Mouse (Mus musculus) CD4-positive, CD25-positive, alpha-beta regulatory T cell, adult 2 months (primary cell): ENCODE data around the gene Cand2.

Source experiments
- DNase-seq: peaks from one replicate; pipeline ENCODE4 v3.0.0-alpha.2; 2012; ENCODE audit warnings: low read depth, low spot score

The Cand2 gene

DNA sequence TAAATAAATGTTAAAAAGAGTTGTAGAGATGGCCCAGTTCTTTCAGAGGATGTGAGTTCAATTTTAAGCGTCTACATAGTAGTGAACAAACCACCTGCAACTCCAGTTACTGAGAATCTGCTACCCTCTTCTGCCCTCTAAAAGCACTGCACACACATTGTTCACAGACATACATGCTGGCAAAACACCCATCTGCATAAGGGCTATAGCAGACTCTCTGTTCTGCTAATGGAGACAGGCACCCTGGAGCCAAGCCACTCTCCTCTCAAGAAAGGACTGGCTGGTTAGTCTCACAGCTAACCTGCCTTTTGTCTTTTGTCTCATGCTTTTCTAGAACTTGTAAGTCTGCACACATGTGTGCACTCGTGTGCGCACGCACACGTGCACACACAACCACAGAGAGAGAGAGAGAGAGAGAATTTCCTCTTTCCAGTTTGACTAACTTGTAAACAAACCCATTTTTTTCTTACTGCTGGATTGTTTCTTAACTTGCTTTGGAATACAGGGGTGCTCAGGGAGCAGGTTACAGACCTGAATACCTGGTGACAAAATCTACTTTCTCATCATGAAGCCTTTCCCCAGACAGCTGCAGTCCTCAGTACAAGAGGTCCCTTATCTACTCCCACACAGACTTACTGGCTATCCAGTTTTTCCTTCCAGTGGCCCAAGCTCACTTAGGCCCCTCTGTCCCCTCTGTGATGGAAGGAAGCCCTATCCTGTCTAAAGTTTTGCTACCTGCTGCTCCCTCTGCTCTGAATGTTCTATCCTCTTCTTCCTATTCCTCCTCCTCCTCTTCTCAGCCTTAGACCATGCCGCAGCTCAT, 56.7 kb downstream of the Cand2 start:
- DNase-seq: no peak

DNA sequence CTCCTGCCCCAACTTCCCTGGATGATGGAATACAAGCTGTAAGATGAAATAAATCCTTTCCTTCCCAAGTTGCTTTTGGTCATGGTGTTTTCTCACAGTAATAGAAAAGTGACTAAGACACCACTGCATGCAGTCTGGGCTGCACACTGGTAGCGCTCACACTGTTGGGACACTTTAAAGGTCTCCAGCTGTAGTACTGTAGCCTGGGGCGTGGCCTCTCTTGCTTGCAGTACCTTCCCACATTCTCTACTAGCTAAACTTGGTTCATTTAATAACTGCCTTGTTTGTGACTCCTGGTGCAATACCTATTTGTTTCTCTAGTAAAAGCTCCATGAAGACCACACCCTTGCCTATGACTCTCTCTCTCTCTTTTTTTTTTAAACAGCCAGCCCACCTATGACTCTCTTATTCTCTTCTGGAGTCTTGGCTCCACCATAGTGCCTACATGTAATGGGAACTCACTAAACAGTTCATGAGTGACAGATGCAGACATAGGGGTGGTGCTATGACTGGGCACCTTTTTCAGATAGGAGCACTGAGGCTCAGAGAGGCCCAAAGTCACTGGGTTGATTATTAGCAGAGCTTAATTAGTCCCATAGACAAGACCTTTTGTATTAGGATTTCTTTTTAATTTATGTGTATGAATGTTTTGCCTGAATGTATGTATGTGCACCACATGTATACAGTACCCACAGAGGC, 58.0 kb downstream of the Cand2 start:
- DNase-seq: no peak

DNA sequence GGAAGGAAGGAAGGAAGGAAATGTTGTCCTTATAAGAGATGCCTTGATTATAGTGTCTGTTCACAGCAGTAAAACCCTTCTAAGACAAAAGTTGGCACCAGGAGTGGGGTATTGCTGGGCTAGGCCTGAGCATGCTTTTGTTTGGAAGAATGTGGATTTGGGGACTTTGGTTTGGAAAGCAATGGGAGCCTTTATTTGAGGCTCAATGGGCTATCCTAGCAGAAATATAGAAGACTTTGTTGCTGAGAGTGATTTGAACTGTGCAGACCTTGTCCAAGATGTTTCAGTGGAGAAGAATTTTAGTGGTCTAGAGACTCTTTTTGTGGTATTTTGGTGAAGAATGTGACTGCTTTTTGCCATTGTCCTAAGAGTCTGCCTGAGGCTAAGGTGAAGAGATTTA, 59.5 kb downstream of the Cand2 start:
- no peak for DNase-seq

DNA sequence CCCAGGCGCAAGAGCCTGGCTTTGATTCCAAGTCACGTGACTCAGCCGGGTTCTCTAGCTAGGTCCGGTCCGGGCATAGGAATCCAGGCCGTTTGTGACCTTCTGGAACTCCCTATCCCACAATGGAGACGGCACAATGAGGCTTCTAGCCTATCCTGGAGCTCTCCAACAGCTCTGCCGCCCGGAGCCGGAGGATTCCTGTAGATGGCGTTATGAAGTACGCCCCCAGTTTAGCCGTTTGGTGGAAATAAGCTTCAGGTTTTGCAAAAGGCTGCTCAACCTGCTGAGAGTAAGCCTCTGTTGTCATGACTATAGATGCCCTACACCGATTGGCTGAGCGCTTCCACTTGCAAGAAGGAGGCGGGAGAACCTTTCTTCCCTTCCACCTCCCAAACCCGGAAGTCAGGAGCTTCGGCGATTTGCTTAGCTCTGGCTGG, 63.8 kb downstream of the Cand2 start, which contains the start of gene Efcab12:
Gene Efcab12, minus strand, starts transcription at position 252 of the 437 bp plus-strand sequence.
- peak; percentile 82 for DNase-seq

DNA sequence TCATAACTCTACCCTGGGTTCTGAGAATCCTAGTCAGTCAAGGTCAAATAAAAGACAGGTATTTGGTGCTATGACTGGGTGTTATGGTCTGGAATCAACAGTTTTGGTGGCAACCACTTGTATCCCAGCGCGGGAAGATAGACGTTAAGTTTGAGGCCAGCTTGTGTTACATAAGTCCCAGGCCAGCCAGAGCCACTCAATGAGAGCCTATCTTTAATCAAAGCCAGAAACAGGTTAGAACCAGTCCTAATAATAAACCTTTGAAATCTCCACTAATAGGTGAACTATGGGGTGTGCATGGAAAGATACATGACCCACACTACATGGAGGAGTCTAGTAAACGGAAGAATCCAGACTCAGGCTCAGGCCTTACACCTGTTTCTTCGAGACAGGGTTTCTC, 64.4 kb downstream of the Cand2 start:
- DNase-seq: no peak

DNA sequence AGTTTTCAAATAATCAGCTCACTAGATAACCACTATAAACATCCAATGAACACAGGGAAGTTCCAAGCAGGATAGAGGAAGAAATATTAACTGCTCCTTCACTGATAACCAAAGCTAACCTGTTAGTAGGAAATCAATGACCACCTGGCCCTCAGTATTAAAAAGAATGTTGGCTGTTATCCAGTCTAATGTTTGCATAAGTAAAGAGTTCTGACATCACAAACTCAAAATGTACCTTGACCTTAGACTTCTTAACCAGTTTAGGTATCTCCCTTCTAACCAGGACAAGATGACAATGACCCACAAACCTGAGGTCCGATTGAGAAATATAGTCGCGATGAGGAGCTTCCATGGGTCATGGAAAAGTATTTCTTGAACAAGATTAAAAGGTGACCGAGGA, 70.7 kb downstream of the Cand2 start:
- no peak for DNase-seq

DNA sequence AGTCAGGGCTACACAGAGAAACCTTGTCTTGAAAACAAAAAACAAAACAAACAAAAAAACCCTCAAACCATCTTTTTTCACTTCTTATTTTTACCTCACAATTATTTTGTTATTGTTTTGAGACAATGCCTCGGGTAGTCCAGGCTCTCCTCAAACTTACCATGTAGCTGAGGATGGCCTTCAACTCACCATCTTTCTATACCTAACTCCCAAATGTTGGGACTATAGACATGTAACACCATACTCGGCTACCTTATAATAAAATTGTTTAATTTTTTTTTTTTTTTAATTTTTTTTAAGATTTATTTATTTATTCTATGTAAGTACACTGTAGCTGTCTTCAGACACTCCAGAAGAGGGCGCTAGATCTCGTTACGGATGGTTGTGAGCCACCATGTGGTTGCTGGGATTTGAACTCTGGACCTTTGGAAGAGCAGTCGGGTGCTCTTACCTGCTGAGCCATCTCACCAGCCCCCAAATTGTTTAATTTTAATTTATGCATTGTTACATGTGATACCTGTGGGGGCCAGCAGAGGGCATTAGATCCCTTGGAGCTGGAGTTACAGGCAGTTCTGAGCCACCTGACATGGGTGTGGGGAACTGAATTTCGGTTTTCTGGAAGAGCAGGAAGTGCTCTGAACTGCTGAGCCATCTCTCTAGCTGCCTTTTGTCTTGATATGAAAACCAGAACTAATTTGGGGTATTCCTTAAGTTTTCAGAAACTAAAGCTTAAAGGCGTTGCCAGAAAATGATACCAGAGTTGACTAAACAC, 72.5 kb downstream of the Cand2 start:
- peak; percentile 81 for DNase-seq

DNA sequence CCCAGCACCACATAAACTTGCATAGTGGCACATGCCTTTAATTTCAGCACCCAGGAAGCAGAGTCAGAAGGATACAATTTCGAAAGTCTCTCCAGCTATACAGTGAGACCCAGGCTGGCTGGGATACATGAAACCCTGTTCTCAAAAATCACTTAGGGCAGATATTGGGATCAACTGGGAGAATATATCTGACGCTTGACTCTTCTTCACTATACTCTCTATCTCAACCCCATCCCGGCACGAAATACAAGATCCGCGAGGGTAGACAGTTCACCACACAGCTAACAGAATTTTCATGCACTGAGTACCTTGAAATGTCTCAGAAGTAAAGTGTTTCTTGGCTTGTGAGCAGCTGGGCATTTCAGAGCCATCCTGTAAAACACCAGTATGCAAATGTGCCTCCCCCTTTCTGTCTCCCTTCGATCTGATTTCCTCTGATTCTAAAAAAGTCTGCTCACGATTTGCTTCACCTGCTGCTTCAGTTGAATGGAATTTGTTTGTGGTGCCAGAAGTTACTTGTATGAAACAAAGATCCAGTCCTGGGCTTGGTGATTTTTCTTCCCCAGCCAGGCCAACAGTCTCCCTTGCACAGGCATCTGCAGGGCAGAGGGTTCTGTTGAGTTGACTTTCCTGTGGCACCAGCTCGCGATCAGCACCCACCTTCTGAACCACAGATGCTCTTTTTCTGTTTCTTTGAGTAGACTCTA, 74.4 kb downstream of the Cand2 start:
- DNase-seq: no peak

DNA sequence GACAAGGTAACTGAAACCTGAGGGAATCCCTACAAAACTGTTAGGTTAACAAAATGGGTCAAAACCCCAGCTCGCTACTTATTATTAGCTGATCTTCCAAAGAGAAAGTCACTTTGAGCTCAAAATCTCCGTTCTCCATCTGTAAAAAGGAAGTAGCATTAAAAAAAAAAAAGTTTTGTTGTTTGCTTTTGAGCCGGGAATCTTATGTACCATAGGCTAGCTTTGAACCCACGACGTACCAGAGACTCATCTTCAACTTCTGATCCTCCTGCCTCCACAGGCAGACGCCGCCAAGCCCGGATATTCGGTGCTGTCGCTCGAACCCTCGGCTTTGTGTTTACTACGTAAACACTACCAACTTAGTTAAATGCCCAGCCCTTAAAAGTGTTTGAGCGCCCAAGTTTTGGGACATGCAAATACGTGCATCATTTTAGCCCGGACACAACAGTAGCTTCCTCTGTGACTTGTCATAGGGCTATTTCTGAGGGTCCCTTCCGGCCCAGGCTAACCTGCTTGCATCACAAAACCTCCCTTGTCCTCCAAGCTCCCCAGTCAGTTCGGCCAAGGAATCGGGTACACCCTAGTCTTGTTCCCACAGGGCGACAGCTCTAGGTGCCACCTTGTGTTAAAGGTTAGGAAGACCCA, 78.2 kb downstream of the Cand2 start:
- no peak for DNase-seq

DNA sequence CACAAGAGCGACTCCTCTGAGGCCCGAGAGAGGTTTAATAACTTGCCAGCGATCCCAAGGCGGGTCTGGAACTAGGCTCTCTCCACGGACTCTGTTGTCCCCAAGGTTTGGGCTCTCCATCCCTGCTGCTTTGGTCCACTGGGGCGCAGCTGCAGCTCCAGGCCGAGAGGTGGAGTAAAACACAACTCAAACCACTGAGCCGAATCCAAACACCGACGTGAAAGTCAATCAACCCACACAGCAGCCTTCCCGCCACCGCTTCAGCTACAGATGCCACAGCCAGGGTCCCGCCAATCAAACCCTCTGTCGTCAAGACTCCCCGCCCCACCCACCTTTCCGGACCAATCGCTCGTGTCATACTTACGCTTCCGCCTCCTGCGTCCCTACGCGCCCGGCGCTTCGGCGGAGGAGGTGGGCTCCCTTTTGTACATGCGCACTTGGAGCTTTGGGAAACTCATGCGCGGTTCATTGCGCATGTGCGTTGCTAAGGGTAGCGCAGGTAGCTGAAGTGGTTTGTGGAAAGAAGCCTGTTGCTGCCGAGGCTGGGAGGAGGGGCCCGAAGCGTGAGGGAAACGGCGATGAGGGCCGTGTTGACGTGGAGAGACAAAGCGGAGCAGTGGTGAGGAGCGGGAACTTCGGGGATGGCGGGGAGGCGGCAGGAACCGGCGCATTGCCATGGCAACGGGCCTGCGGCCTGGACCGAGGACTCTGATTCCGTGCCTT, 78.9 kb downstream of the Cand2 start, which contains the start of the genes Mbd4 and Ift122:
Gene Mbd4, minus strand, starts transcription at position 281 of the 723 bp plus-strand sequence.
Gene Ift122, plus strand, starts transcription at position 380 of the 723 bp plus-strand sequence.
- DNase-seq: peak; percentile 99

DNA sequence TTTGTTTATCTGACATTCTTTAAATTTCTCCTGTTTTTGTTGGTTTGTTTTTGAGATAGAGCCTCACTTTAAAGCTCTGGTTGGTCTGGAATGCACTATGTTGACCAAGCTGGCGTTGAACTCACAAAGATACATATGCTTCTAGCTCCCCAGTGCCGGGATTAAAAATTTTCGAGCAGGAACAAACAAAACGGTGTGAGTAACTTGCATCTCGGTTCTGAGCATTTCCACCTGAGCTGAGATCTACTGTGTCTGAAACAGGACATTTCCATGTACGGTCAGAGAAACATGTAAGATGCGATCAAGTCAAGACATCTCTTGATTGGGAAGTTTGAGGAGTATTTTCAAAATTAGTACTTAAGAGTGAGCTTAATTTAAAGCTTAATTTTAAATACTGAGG, 79.6 kb downstream of the Cand2 start:
- no peak for DNase-seq

DNA sequence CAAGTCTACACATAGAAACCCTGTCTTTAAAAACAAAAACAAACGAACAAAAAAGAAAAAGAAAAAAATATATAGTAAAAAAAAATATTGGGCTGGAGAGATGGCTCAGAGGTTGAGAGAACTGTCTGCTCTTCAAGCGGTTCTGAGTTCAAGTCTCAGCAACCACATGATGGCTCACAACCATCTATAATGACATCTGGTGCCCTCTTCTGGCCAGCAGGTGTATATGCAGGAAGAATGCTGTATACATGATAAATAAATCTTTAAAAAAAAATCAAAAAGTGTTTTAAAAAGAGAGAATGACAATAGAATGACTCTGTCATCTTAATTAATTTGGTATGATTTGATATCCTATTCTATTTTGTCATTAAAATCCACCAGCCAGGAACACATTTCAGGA, 80.1 kb downstream of the Cand2 start:
- DNase-seq: peak; percentile 72
